Mouse (Mus musculus) megakaryocyte, embryonic 14.5 days (primary cell): ENCODE data around the gene Srgap3. TPM values are rescaled to one million over a fixed set of nuclear protein-coding genes. Genes with fewer than 3 reads are reported as not detected.

Experiments
- H3K27me3 ChIP-seq: replicated peaks from 2 replicates; pipeline ENCODE3; 2012; ENCODE audit warnings: inconsistent platforms
- H3K36me3 ChIP-seq: replicated peaks from 2 replicates; pipeline ENCODE3; 2012; ENCODE audit warnings: low read length, inconsistent platforms, mixed read lengths
- H3K4me1 ChIP-seq: 2 replicates; pipeline ENCODE4 v1.6.1; 2012; ENCODE audit warnings: inconsistent platforms
- H3K4me3 ChIP-seq: replicated peaks from 2 replicates; pipeline ENCODE3; 2012; ENCODE audit warnings: moderate library complexity, mild to moderate bottlenecking, inconsistent platforms
- H3K9me3 ChIP-seq: 2 replicates; pipeline ENCODE4 v1.6.1; 2012; ENCODE audit warnings: inconsistent platforms
- FLI1 ChIP-seq: IDR thresholded peaks from 2 replicates; pipeline ENCODE4 v1.6.1; 2012; ENCODE audit warnings: low read length, inconsistent platforms, mixed read lengths
- GATA1 ChIP-seq: IDR thresholded peaks from 3 replicates; pipeline ENCODE4 v1.6.1; 2012; ENCODE audit warnings: mixed read lengths, low read length, inconsistent platforms, borderline replicate concordance
- polyA plus RNA-seq: library from polyadenylated mRNA; stranded (reverse); fragments of >175 nt; gene quantifications from 2 replicates; pipeline ENCODE4 v1.2.3, GENCODE M21; 2012; ENCODE audit warnings: low replicate concordance; ENCODE audit not compliant: insufficient read depth

Gene Srgap3
- polyA plus RNA-seq, 1 experiment, result 8.3 TPM

GRCm38 (mm10) chr6:112758541-112758940 is 188.5 kb downstream of the Srgap3 start:
- TF ChIP-seq GATA1 (no peak), FLI1 (no peak)

DNA sequence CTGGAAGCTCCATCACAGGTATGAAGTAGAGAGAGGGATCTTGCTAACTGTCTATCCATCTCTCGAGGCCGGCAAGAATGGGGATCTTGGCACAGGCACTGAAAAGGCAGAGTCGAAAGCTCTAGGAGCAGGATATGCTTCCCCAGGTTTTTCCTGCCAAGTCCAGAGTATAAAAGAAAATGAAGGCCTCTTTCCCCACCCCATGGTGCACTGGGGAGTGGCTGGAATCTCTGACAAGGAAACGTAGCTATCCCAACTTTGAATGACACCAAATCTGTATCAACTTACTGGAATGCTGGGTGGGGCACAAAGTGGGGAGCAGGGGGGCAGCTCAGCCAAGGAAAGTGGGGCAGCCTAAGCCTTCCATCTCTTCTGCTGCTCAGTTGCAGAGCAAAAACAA is 190.2 kb downstream of the Srgap3 start:
- TF ChIP-seq GATA1, result no peak
- TF ChIP-seq FLI1, result no peak
- H3K27me3 ChIP-seq, result no peaks in the 10 kb centered on the region
- peaks cover 89% of the 10 kb centered on the region for H3K36me3 ChIP-seq
- no peak overlapping the region for H3K4me3 ChIP-seq
- H3K9me3 ChIP-seq, result no peaks in the 10 kb centered on the region
- peaks cover 42% of the 10 kb centered on the region for H3K4me1 ChIP-seq

More at GRCm38 (mm10) chr6:112758541-112758940, 188.5 kb downstream of the Srgap3 start:
- no peak overlapping the region for H3K4me3 ChIP-seq
- no peaks in the 10 kb centered on the region for H3K27me3 ChIP-seq
- H3K36me3 ChIP-seq, result peaks cover 91% of the 10 kb centered on the region
- no peaks in the 10 kb centered on the region for H3K9me3 ChIP-seq
- H3K4me1 ChIP-seq, result peaks cover 39% of the 10 kb centered on the region

DNA sequence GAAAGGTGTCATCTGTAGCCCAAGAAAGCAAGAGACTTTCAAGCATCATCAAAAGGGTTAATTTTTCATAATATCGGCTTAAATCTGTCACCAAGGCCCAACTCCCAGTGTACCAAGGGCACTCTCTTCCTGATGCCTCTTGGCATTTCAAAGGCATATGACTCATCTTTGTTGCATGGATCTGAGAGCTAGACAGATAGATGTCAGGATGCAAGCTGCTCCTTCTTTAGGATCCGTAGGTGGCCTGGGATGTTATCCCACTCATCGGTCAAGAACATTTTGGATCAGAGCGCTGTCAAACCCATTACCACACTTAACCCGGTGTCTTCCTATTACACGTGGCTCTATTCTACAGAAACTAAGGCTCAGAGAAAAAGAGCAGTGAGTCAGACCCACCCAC is 192.1 kb downstream of the Srgap3 start:
- H3K36me3 ChIP-seq, result peaks cover 90% of the 10 kb centered on the region
- no peaks in the 10 kb centered on the region for H3K27me3 ChIP-seq
- TF ChIP-seq GATA1 (no peak), FLI1 (no peak)
- H3K9me3 ChIP-seq, result no peaks in the 10 kb centered on the region
- peaks cover 37% of the 10 kb centered on the region for H3K4me1 ChIP-seq
- no peak overlapping the region for H3K4me3 ChIP-seq

- Histone ChIP-seq H3K27me3 (no peaks in the 10 kb centered on the region), H3K36me3 (peaks cover 99% of the 10 kb centered on the region), H3K4me1 (peaks cover 19% of the 10 kb centered on the region), H3K9me3 (no peaks in the 10 kb centered on the region), H3K4me3 (no peak overlapping the region)
- TF ChIP-seq FLI1, result no peak
- TF ChIP-seq GATA1, result no peak
Measured at GRCm38 (mm10) chr6:112752517-112752916, 194.5 kb downstream of the Srgap3 start.

- Histone ChIP-seq H3K27me3 (no peaks in the 10 kb centered on the region), H3K36me3 (peaks cover 99% of the 10 kb centered on the region), H3K4me3 (no peak overlapping the region), H3K9me3 (no peaks in the 10 kb centered on the region), H3K4me1 (peaks cover 16% of the 10 kb centered on the region)
- TF ChIP-seq FLI1, result no peak
- TF ChIP-seq GATA1, result no peak
Measured at GRCm38 (mm10) chr6:112752007-112752406, 195.1 kb downstream of the Srgap3 start.

DNA sequence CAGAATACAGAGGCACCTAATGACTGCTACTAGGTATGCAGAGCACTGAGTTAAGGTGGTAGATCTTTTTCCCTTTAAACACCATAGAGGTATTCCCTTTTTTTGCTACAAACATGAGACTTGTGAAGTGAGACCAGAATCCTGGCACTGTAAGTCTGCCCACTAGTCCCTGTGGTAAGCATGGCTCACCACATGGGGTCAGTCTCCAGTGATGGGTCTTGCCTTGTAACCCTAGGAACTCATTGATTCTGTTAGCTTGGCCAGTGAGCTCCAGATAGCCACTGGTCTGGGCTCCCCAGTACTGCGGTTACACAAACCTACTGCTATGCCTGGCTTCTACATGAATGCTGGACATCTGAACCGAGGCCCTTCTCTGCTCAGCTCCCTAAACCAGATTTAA is 204.8 kb downstream of the Srgap3 start:
- Histone ChIP-seq H3K36me3 (peaks cover 100% of the 10 kb centered on the region), H3K27me3 (no peaks in the 10 kb centered on the region), H3K4me3 (no peak overlapping the region), H3K4me1 (peaks cover 34% of the 10 kb centered on the region), H3K9me3 (no peaks in the 10 kb centered on the region)
- TF ChIP-seq GATA1 (no peak), FLI1 (no peak)

- TF ChIP-seq GATA1, result no peak
- no peak for TF ChIP-seq FLI1
- H3K4me3 ChIP-seq, result no peak overlapping the region
- peaks cover 30% of the 10 kb centered on the region for H3K4me1 ChIP-seq
Measured at GRCm38 (mm10) chr6:112741766-112742165, 205.3 kb downstream of the Srgap3 start.

GRCm38 (mm10) chr6:112739635-112740034 is 207.4 kb downstream of the Srgap3 start:
- H3K4me3 ChIP-seq, result no peak overlapping the region
- peaks cover 22% of the 10 kb centered on the region for H3K4me1 ChIP-seq
- TF ChIP-seq FLI1 (no peak), GATA1 (no peak)
- peaks cover 100% of the 10 kb centered on the region for H3K36me3 ChIP-seq
- no peaks in the 10 kb centered on the region for H3K9me3 ChIP-seq
- H3K27me3 ChIP-seq, result no peaks in the 10 kb centered on the region

More at GRCm38 (mm10) chr6:112741766-112742165, 205.3 kb downstream of the Srgap3 start:
- Histone ChIP-seq H3K9me3 (no peaks in the 10 kb centered on the region), H3K36me3 (peaks cover 100% of the 10 kb centered on the region), H3K27me3 (no peaks in the 10 kb centered on the region)

DNA sequence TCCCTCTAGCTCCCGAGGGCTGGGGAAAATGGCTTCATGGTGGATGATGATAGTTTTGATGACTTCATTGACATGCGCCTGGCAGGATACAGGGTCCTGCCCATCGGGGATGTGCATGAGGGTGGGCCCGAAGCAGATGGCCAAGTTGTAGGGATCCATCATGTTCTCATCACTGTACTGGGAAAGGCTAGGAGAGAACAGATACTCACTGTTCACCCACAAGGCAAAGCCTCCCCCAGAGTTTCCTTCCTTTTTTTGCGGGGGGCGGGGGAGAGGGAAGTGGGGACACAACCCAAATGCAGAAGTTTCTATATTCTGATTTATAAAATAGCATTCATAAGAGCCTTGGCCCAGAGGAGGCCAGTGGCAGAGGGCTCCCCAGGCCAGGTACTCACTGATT is 208.1 kb downstream of the Srgap3 start:
- no peaks in the 10 kb centered on the region for H3K9me3 ChIP-seq
- no peak overlapping the region for H3K4me3 ChIP-seq
- H3K4me1 ChIP-seq, result peaks cover 22% of the 10 kb centered on the region
- H3K27me3 ChIP-seq, result no peaks in the 10 kb centered on the region
- H3K36me3 ChIP-seq, result peaks cover 100% of the 10 kb centered on the region
- TF ChIP-seq GATA1, result no peak
- TF ChIP-seq FLI1, result no peak

DNA sequence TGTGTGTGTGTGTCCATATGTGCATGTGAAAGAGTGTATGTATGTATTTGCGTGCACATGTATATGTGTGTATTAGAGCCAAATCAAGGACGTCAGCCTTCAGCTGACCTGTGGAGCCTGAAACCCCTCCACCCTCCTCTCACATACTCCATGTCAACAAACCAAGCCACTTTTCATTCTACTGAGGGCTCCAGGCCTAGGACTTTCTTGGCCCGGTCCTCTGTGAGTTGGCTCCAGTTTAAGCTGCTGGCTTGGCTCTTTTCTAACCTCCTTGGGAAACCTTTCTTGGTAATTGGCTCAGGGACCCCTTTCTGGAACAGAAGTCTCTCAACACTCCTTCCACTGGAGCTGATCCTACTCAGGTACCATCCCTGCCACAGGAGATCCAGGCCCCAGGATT is 210.6 kb downstream of the Srgap3 start:
- H3K27me3 ChIP-seq, result no peaks in the 10 kb centered on the region
- H3K36me3 ChIP-seq, result peaks cover 100% of the 10 kb centered on the region
- no peak overlapping the region for H3K4me3 ChIP-seq
- H3K4me1 ChIP-seq, result peaks cover 16% of the 10 kb centered on the region
- TF ChIP-seq FLI1 (no peak), GATA1 (no peak)
- no peaks in the 10 kb centered on the region for H3K9me3 ChIP-seq

DNA sequence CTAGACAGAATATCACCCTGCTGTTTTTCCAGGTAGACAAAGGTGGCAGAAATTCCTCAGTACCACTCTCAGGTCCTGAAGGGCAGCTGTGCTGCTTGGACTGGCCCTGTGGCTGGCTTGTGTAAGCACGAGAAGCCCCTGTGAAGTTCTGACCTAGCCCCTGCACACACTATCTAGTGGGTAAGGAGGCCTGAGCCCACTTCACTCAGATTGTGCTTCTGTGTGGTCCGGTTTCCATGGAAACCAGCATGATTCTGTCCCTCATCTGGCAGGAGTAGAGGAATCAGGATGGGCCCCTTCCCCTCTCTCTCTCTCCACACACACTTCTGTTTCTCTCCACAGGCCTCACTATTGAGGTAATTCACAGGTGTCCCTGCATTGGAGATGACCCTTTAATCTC is 212.0 kb downstream of the Srgap3 start:
- no peaks in the 10 kb centered on the region for H3K27me3 ChIP-seq
- no peak overlapping the region for H3K4me3 ChIP-seq
- H3K9me3 ChIP-seq, result no peaks in the 10 kb centered on the region
- TF ChIP-seq FLI1 (no peak), GATA1 (no peak)
- peaks cover 22% of the 10 kb centered on the region for H3K4me1 ChIP-seq
- H3K36me3 ChIP-seq, result peaks cover 100% of the 10 kb centered on the region
